Mouse (Mus musculus) heart, embryonic 10.5 days (tissue): ENCODE data around the gene Sgk1. TPM values are rescaled to one million over a fixed set of nuclear protein-coding genes. Genes with fewer than 3 reads are reported as not detected.

Source experiments
- DNase-seq: peaks from one replicate; pipeline ENCODE4 v3.0.0-alpha.2; 2017; ENCODE audit warnings: low spot score
- H3K27ac ChIP-seq: fragments of 300-500 bp; sonication (generic); 2 replicates; pipeline ENCODE4 v1.5.1; 2016; ENCODE audit warnings: mild to moderate bottlenecking
- H3K27me3 ChIP-seq: fragments of 300-500 bp; sonication (generic); 2 replicates; pipeline ENCODE4 v1.6.1; 2016; ENCODE audit warnings: mild to moderate bottlenecking; ENCODE audit not compliant: poor library complexity, insufficient read depth, severe bottlenecking
- H3K36me3 ChIP-seq: fragments of 300-500 bp; sonication (generic); 2 replicates; pipeline ENCODE4 v1.6.1; 2016; ENCODE audit warnings: mild to moderate bottlenecking, moderate library complexity
- H3K4me1 ChIP-seq: fragments of 300-500 bp; sonication (generic); 2 replicates; pipeline ENCODE4 v1.6.1; 2016; ENCODE audit warnings: mild to moderate bottlenecking
- H3K4me3 ChIP-seq: fragments of 300-500 bp; sonication (generic); 2 replicates; pipeline ENCODE4 v1.5.1; 2016; ENCODE audit warnings: mild to moderate bottlenecking, moderate library complexity
- H3K9me3 ChIP-seq: fragments of 300-500 bp; sonication (generic); 2 replicates; pipeline ENCODE4 v1.6.1; 2016; ENCODE audit warnings: mild to moderate bottlenecking, moderate library complexity
- WGBS: fragments of 180-500 bp; shearing (Covaris S2); methylation state at CpG from one replicate; pipeline ENCODE4 v1.1.7; 2016; 5-methylcytosine and 5-hydroxymethylcytosine counted together
- polyA plus RNA-seq: library from polyadenylated mRNA; unstranded; fragments of >200 nt; fragmentation: Nextera tagmentation; extraction: Ambion mirVana; gene quantifications from 2 replicates; pipeline ENCODE4 v1.2.1, GENCODE M21; 2016

The Sgk1 gene
- polyA plus RNA-seq, 1 experiment from 2014 or later, result 20.5 TPM

GRCm38 (mm10) chr10:21930781-21931380 lies 48.9 kb downstream of the Sgk1 start:
- Histone ChIP-seq H3K4me1 (peaks cover 14% of the 10 kb centered on the region), H3K4me3 (no peak overlapping the region), H3K27ac (no peak overlapping the region), H3K27me3 (no peaks in the 10 kb centered on the region), H3K9me3 (no peaks in the 10 kb centered on the region), H3K36me3 (no peaks in the 10 kb centered on the region)
- DNase-seq, result peak; percentile 46
- 75% methylated on average over 10 of the region's 10 CpGs for WGBS

GRCm38 (mm10) chr10:21932791-21933190 lies 50.8 kb downstream of the Sgk1 start:
- peak; percentile 53 for DNase-seq
- Histone ChIP-seq H3K27ac (no peak overlapping the region), H3K27me3 (no peaks in the 10 kb centered on the region), H3K4me3 (no peak overlapping the region), H3K4me1 (peaks cover 21% of the 10 kb centered on the region), H3K9me3 (no peaks in the 10 kb centered on the region), H3K36me3 (no peaks in the 10 kb centered on the region)
- WGBS, result 82% methylated on average over 3 of the region's 3 CpGs

GRCm38 (mm10) chr10:21934826-21935225 lies 52.8 kb downstream of the Sgk1 start:
- H3K36me3 ChIP-seq, result no peaks in the 10 kb centered on the region
- H3K4me3 ChIP-seq, result no peak overlapping the region
- peaks cover 15% of the 10 kb centered on the region for H3K4me1 ChIP-seq
- no peak overlapping the region for H3K27ac ChIP-seq
- peak; percentile 28 for DNase-seq
- H3K27me3 ChIP-seq, result no peaks in the 10 kb centered on the region
- 71% methylated on average over 2 of the region's 2 CpGs for WGBS
- H3K9me3 ChIP-seq, result no peaks in the 10 kb centered on the region

GRCm38 (mm10) chr10:21936513-21937221 lies 54.7 kb downstream of the Sgk1 start:
- H3K27ac ChIP-seq, result peak overlapping the region; percentile 75
- WGBS, result 31% methylated on average over 12 of the region's 12 CpGs

GRCm38 (mm10) chr10:21937222-21937605 lies 55.2 kb downstream of the Sgk1 start:
- Histone ChIP-seq H3K4me3 (peak overlapping the region; percentile 43), H3K27ac (peak overlapping the region; percentile 75)
- WGBS, result 10% methylated on average over 9 of the region's 9 CpGs

More at GRCm38 (mm10) chr10:21936513-21937221, 54.7 kb downstream of the Sgk1 start:
- peak overlapping the region; percentile 43 for H3K4me3 ChIP-seq
- peak; percentile 68 for DNase-seq
- no peaks in the 10 kb centered on the region for H3K9me3 ChIP-seq
- H3K36me3 ChIP-seq, result no peaks in the 10 kb centered on the region
- H3K4me1 ChIP-seq, result peaks cover 15% of the 10 kb centered on the region
- H3K27me3 ChIP-seq, result no peaks in the 10 kb centered on the region

GRCm38 (mm10) chr10:21938166-21938565 lies 56.2 kb downstream of the Sgk1 start:
- Histone ChIP-seq H3K36me3 (no peaks in the 10 kb centered on the region), H3K9me3 (no peaks in the 10 kb centered on the region), H3K4me1 (peaks cover 15% of the 10 kb centered on the region), H3K4me3 (no peak overlapping the region), H3K27ac (no peak overlapping the region), H3K27me3 (no peaks in the 10 kb centered on the region)
- peak; percentile 71 for DNase-seq
- 67% methylated on average over 4 of the region's 4 CpGs for WGBS

More at GRCm38 (mm10) chr10:21937222-21937605, 55.2 kb downstream of the Sgk1 start:
- Histone ChIP-seq H3K36me3 (no peaks in the 10 kb centered on the region), H3K4me1 (peaks cover 15% of the 10 kb centered on the region), H3K9me3 (no peaks in the 10 kb centered on the region), H3K27me3 (no peaks in the 10 kb centered on the region)
- peak; percentile 74 for DNase-seq

GRCm38 (mm10) chr10:21941235-21941634 lies 59.3 kb downstream of the Sgk1 start:
- Histone ChIP-seq H3K27me3 (no peaks in the 10 kb centered on the region), H3K36me3 (no peaks in the 10 kb centered on the region), H3K4me1 (peaks cover 14% of the 10 kb centered on the region), H3K9me3 (no peaks in the 10 kb centered on the region), H3K4me3 (no peak overlapping the region), H3K27ac (no peak overlapping the region)
- peak; percentile 17 for DNase-seq
- 52% methylated on average over 3 of the region's 3 CpGs for WGBS

GRCm38 (mm10) chr10:21943145-21943700 lies 61.2 kb downstream of the Sgk1 start:
- Histone ChIP-seq H3K36me3 (no peaks in the 10 kb centered on the region), H3K4me1 (peaks cover 6% of the 10 kb centered on the region; the same call in 1 of the 2 replicates), H3K9me3 (no peaks in the 10 kb centered on the region), H3K27me3 (no peaks in the 10 kb centered on the region), H3K4me3 (no peak overlapping the region), H3K27ac (no peak overlapping the region)
- 85% methylated on average over 6 of the region's 6 CpGs for WGBS
- DNase-seq, result no peak

- H3K4me3 ChIP-seq, result no peak overlapping the region
- H3K9me3 ChIP-seq, result no peaks in the 10 kb centered on the region
- 81% methylated on average over 1 of the region's 1 CpGs for WGBS
- H3K27ac ChIP-seq, result no peak overlapping the region
- no peaks in the 10 kb centered on the region for H3K36me3 ChIP-seq
- peaks cover 6% of the 10 kb centered on the region; the same call in 1 of the 2 replicates for H3K4me1 ChIP-seq
- no peak for DNase-seq
- H3K27me3 ChIP-seq, result no peaks in the 10 kb centered on the region
These were observed 63.2 kb downstream of the Sgk1 start for GRCm38 (mm10) chr10:21945195-21945594.

GRCm38 (mm10) chr10:21946751-21947351 lies 64.9 kb downstream of the Sgk1 start:
- WGBS, result 40% methylated on average over 9 of the region's 9 CpGs
- Histone ChIP-seq H3K9me3 (no peaks in the 10 kb centered on the region), H3K4me3 (no peak overlapping the region), H3K27ac (no peak overlapping the region), H3K27me3 (no peaks in the 10 kb centered on the region), H3K4me1 (peaks cover 6% of the 10 kb centered on the region; the same call in 1 of the 2 replicates), H3K36me3 (no peaks in the 10 kb centered on the region)
- DNase-seq, result no peak

- DNase-seq, result no peak
- Histone ChIP-seq H3K27me3 (no peaks in the 10 kb centered on the region), H3K27ac (no peak overlapping the region), H3K4me1 (no peaks in the 10 kb centered on the region), H3K9me3 (no peaks in the 10 kb centered on the region), H3K4me3 (no peak overlapping the region), H3K36me3 (no peaks in the 10 kb centered on the region)
- WGBS, result 72% methylated on average over 4 of the region's 4 CpGs
These were observed 70.5 kb downstream of the Sgk1 start for GRCm38 (mm10) chr10:21952520-21952919.

GRCm38 (mm10) chr10:21961111-21961510 lies 79.1 kb downstream of the Sgk1 start:
- Histone ChIP-seq H3K4me1 (peaks cover 7% of the 10 kb centered on the region), H3K4me3 (no peak overlapping the region), H3K36me3 (no peaks in the 10 kb centered on the region), H3K27me3 (no peaks in the 10 kb centered on the region), H3K27ac (no peak overlapping the region), H3K9me3 (no peaks in the 10 kb centered on the region)
- 40% methylated on average over 2 of the region's 2 CpGs for WGBS
- no peak for DNase-seq

- Histone ChIP-seq H3K36me3 (no peaks in the 10 kb centered on the region), H3K27ac (no peak overlapping the region), H3K4me3 (no peak overlapping the region), H3K9me3 (no peaks in the 10 kb centered on the region), H3K4me1 (peaks cover 7% of the 10 kb centered on the region), H3K27me3 (no peaks in the 10 kb centered on the region)
- no peak for DNase-seq
- 58% methylated on average over 7 of the region's 7 CpGs for whole genome bisulfite sequencing
These were observed 81.0 kb downstream of the Sgk1 start for GRCm38 (mm10) chr10:21963005-21963404.
